Mouse (Mus musculus): ENCODE data around the gene Ms4a12.

DNA sequence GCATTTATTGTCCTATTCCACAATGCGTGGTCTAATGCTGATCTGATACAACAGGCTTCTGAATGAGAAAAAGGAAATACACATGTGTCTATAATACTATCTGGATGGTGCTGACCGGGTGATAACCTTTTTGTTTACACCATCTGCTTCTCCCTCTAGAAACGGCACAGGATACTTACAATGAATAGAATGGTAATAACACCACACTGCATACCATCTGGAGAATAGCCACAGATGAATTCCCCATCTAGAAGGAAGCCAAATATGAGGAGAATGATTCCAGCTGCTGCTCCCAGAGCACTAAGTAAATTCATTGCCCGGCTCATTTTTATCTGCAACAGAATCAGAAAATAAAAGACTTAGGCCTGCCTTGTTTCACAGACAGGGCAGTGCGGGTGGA is 44.2 kb upstream of the Ms4a12 start:
- no peak for TF ChIP-seq ZNF384 (IDR thresholded peaks at IDR 0.05; ENCODE audit: low read depth, low read length)
- no peak for TF ChIP-seq HCFC1 (IDR thresholded peaks at IDR 0.05; ENCODE audit: borderline replicate concordance, insufficient read depth, low read length)
- TF ChIP-seq MAFK (IDR thresholded peaks at IDR 0.05; ENCODE audit: insufficient read depth, low read depth, low read length), result no peak
- no peak for TF ChIP-seq ZC3H11A (IDR thresholded peaks at IDR 0.05; ENCODE audit: borderline replicate concordance, low read depth, low read length)

Data from ES-E14 (cell line).